Mouse (Mus musculus) thymus, postnatal 25 days (tissue): ENCODE results near the gene Osbpl10.

Source experiments
- DNase-seq: peaks from one replicate; pipeline ENCODE4 v3.0.0; 2022

Osbpl10 gene

DNA sequence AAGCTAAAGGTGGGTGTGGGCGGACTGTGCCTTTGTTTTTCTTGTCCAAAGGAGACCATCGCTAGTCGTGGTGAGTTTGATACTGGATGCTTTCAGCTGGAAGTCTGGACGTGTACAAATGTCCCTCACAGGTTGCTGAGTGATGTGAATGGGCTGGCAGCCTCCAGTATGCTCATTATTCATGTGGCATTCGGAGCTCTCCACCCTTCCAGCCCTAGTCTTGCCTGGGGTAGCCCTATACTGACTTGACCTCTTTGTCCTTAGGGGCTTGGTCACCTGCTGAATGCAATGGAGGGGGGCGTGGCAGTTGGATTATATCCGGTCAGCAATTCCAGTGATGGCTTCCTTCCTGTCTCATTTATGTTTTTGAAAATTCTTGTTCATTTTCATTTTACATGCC is 56.4 kb downstream of the Osbpl10 start:
- DNase-seq: no peak

DNA sequence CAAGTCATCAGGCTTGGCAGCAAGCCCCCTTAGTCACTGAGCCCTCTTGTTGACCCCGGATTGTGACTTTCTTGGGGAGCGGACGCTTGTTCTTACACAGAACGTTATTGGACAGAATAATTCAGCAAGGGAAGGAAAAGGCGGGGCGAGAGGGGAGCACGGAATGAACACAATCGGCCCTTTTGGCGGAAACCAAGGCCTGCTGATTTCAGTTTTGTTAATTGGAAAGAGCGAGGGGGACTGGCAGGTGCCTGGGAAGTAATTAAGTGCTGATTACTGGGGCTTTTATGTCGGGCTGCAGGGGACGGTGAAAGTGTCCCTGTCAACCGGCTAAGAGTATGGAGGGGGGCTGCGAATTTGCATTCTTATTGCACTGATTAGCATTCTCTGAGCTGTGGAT is 59.8 kb downstream of the Osbpl10 start:
- DNase-seq: no peak

DNA sequence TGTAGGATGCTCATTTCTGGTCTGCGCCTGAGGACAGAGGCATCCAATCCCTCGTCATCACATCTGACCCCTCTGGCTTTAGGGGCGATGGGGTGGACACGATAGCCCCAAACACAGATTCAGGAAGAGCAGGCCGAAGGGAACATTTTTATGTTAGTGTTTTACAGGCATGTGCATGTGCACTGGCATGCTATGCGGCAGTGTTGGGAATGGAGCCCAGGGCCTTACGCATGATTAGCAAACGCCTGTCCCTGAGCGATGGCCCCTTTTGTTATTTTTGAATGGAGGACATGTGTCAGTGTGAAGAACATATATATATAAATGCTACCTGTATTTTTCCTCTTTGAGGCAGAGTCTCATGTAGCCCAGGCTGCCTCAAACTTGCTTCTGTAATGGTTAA is 60.3 kb downstream of the Osbpl10 start:
- DNase-seq: no peak

DNA sequence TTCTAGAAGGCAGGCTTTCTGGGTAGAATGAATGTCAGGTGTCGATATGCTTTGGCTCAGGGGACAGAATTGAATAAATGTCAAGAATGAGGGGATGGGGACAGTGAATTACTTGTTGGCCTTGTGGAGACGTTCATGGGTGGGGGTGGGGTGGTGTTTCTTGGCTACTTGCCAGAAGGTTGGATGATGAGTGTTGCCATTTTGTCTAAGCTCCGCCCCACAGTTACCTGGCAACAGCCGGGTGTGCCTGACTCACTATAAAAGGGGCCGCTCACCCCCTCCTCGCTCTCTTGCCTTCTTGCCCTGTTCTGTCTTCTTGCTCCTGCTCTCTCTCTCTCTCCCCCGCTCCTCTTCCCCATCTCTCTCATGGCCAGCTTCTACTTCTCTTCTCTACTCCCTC is 60.9 kb downstream of the Osbpl10 start:
- DNase-seq: no peak

DNA sequence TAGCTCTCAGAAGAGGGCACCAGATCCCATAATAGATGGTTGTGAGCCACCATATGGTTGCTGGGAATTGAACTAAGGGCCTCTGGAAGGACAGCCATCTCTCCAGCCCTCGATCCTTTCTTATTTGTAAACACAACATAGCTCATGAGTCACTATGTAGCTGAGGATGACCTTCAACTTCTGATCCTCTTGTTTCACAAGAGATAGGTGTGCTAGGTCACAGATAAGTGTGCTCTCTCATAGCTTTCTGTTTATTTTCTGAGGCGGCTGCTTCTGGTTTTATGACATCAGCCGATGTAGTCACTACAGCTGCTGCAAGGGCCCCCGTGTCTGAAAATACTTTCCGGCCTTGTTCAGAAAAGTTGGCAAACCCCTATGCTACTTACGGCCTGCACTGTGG is 64.2 kb downstream of the Osbpl10 start:
- DNase-seq: no peak

DNA sequence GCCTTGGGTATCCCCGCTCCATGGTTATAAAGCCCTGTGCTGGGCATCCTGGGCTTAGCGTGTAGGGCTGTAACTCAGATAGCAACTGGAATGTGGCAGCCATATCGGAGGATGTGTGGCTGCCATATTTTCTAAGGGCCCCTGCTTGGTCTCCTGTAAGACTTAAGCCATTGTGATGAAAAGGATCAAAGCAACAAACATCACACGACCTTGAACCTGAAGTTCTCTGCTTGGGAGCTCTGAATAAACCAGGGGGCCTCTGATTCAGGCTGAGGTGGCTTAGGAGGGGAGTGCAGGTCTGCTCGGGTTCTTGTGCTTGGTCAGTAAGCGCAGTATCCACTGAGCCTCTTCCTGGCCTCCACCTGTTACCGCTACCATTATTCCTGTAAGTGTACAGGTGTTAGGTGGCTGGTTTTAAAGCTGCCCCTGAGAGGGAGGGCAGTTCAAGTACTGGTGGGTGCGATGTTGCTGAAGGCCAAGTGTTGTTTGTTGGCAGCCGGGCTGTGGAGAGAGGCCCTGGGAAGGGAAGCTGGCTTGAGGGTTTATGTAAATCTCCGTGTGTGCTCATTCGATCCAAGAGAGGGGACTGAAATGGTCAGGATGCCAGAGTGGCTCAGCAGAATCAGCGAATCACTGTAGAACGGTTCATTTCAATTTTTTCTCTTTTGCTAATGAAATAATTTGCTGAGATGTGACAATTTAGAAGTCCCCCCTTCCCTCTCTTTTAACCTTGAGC is 64.8 kb downstream of the Osbpl10 start:
- DNase-seq: no peak

DNA sequence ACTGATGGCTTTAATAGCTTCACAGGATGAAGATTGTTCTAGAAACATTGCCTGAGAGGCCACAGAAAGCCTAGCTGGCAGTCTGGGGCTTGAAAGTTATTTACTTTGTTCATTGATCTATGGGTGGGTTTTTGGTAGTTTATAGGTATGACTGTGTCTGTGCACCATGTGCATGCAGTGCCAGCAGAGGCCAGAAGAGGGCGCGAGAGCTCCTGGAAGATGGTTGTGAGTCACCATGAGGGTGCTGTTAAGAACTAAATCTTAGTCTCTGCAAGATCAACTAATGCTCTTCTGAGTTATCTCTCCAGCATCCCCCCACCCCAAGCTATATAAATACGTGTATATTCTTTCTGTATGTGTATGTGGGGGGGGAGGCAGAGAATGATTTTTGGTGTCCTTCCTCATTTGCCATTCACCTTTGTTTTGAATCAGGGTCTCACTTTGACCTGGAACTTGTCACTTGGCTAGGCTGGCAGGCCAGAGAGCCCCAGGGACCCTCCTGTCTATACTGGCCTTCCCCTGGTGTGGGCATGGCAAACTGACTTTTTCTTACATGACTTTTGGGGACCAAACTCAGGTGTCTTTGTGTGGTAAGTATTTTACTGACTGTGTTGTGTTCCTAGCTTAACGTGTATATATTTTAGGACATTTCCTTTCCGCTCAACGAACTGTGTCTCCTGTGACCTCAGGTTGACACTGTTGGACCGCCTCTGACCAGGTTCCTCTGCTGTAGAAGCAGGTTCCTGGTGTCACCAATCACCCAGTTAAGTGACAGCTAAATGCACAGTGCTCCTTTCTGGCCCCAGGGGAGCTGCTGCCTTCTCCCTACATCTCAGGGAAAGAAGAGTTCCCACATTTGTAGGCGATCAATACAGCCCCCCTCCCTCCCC is 65.8 kb downstream of the Osbpl10 start:
- peak; percentile 11 for DNase-seq

DNA sequence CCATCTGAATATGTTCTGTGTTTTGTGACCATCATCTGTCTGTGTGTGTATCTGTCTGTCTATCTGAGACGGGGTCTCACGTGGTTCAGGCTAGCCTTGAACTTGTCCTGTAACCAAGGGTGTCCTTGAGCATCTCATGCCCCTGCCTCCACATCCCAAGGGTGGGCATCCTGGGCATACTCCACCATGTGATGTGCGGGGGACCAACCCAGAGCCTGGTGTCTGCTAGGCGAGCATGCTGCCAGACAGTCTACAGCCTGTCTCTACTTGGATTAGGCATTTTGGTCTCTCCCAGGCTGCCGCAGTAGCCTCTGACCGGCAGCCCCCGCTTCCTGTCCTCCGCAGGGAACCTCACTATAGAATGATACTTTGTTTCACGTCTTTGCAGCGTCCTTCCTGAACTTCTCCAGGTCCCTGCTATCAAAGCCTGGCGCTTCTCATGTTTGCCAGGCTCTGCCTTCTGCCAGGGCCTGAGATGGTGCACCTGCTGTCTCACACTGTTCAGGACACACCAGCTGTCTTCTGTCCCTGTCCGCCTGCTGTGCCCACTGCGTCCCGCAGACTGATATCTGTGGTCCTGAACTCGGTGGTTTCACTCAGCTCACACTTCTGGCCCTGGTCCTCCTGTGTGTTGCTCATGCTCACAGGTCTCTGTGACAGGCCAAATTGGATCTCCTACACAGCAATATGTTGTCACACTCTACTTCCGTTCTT is 66.9 kb downstream of the Osbpl10 start:
- DNase-seq: no peak

DNA sequence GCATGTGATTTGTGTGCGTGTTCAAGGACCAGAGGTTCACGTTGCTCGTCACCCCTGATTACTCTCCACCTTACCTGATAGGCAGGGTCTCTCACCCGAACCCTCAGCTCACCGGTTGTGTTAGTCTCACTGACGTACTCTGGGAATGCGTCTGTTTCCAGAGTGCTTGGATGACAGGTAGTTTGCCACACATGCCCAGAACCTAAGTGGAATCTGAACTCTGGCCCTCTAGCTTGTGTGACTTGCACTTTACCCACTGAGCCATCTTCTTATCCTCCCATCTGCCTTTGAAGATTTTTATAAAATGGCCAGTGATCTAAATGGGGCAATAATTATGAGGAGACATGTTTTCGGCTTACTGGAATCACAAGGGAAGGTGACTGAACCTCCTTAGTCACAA is 68.3 kb downstream of the Osbpl10 start:
- no peak for DNase-seq

DNA sequence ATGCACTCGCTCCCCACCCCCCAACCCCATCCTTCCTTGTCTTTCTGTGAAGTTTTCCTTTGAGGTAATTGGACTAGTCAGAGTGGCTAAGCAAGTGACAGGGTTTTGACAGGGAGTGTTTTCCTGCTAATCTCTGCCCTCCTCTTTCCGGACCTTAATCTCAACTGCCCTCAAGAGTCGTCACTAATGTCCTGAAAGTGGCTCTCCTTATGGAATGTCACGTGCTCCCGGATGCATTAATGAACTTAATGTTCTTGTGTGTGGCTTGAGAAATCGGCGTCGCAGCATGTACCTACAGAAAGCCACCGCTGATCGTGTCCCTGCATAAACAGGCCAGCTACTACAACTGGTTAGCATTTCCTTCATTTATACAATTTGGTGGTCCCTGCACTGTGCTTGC is 70.0 kb downstream of the Osbpl10 start:
- DNase-seq: no peak

DNA sequence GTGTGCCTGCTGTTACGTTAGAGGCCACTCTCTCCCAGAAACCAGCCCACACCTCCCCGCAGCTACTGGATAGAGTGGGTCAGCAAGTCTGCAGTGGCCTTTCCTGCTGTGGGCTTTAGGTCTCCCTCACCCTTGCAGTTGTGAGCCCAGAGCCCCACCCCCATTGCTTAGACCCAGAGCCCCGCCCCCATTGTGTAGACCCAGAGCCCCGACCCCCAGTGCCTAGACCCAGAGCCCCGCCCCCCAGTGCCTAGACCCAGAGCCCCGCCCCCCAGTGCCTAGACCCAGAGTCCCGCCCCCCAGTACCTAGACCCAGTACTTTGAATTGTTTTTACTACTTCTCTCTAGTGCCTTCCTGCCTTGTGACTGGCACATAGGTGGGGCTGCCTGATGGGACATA is 70.5 kb downstream of the Osbpl10 start:
- no peak for DNase-seq

DNA sequence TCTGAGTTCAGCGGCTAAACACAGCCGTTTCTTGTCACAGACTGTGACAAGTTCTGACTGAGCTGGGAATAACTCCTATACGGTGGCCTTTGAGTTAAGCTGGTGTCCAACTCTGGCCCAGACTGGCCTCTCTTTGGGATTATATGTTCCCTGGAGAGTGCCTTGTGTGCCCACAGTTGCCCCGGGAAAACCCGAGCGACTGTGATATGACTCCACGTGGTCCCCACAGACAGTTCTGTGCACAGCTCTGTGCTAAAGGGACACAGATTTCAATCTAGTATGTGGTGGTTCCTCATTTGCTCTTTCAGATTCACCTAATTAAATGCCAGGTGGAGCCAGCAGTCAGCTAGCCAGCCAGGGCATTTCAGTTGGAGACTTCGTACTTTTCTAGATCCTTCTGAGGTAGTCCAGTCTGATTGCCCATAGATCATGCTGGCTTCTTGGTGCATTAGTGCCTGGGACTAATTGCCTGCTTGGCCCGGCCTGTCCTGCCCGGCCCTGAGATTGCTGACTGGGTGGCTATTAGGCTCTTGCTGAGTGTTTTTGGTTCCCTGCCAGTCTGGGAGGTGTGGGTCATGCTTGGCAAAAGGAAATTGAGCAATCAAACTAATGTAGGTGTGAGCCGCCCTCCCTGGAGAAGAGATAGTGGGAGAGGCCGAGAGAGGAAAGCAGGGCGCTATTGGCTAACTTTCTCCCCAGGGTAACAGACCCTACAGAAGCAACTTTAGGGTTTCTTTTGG is 71.8 kb downstream of the Osbpl10 start:
- no peak for DNase-seq

DNA sequence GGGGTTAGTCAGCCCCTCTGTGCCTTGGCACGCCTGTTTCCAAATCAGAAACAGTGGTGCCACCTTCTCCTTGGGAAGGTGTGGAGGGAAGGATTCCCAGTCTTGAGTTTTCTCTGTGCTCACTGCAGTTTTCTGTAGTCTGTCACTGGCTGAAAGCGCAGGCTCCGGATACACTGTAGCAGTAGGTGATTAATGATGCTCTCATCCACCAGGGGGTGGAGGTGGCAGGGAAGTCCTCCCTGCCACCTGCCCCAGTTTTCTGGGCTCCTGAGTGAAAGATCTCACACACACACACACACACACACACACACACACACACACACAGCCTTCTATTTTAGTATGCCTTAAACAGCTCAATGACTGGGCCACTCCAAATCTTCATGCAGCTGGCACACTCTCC is 73.6 kb downstream of the Osbpl10 start:
- no peak for DNase-seq

DNA sequence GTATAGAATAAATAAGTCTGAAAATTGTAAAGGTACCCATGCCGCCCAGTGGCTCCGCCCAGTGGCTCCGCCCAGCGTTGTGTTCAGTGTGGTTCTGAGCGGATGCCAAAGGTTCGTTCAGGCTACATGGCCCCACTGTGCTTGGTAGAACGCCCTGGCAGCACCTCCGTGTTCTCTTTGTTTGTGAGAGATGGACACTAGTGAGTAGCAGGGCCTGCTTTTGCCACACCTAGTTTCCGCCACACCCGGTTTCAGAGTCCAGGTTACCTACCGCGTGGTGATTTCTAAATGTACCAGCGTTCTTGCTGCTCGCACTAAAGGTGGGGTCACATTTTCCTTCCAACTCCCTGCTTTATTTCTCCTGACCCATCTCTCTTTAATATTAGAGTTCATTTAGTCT is 75.4 kb downstream of the Osbpl10 start:
- no peak for DNase-seq

DNA sequence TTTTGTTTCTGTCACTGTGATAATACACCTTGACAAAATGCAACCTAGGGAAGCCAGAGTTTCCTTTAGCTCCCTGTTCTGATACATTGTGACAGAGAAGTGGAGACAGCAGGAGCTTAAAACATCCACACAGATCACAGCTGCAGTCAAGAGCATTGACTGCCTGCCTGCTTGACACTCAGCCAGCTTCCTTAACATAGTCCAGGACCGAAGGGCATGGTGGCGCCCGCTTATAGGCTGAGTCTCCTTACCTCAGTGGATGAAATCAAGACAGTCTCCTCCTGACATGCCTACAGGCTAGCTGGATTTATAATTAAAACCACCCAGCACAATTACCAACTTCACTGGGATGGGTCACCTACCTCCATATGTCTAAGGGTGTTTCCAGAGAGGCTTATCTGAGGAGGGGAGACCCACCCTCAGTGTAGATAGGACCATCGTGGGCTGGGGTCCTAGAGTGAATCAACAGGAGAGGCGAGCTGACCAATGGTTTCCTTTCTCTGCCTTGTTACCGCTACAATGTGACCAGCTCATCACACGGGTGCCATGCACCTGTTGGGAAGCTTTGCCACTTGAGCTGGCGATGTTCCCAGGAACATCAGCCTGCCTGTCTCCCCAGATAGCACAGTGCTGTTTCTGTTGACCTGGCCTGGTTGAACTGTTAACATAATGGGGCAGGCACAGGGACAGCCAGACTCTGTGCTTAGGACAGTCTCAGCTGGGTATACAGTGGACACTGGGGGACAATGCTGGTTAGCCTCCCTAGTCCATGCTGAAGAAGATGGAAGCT is 76.9 kb downstream of the Osbpl10 start:
- no peak for DNase-seq

DNA sequence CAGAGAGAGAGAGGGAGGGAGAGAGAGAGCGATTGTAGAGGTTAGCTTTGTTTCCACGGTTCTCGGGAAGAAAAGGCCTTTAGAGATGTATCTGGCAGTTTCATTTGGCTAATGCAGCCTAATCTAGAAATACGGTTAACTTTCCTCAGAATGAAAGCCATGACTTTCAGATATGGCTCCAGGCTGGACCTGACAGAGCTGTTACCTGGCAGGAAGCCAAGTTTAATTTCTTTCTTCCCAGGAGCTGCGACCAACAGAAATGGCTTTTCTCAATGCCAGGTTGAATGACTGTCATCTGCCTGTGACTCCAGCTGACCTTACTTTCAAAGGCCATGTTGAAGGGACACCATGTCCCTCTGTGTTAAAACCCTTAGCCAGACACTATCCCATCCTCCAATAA is 80.4 kb downstream of the Osbpl10 start:
- no peak for DNase-seq

DNA sequence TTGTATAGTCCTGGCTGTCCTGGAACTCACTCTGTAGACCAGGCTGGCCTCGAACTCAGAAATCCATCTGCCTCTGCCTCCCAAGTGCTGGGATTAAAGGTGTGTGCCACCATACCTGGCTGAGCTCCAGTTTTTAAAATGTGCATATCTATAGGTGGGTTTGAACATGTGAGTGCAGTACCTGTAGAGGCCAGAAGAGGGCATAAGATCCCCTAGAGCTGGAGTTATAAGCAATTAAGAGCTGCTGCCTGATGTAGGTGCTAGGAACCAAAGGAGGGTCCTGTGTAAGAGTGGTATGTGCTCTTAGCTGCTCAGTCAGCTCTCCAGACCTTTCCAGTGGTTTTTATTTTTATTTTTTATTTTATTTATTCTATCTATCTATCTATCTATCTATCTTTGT is 86.5 kb downstream of the Osbpl10 start:
- no peak for DNase-seq

DNA sequence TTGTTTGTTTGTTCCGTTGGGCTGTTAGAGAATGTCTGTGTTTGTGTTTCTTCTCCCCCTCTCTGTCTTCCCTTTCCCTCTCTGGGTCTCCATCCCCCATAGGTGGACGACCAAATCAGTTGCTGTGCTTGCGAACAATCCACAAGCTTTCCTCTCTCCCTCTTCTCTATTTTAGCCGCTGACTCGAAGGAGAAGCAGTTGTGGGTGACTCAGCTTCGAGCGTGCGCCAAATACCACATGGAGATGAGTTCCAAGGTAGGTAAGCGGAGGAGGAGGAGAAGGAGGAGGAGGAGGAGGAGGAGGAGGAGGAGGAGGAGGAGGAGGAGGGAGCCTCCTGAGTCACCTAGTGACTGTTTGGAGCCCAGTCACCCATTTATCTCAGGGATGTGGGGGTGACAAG is 88.7 kb downstream of the Osbpl10 start:
- no peak for DNase-seq

DNA sequence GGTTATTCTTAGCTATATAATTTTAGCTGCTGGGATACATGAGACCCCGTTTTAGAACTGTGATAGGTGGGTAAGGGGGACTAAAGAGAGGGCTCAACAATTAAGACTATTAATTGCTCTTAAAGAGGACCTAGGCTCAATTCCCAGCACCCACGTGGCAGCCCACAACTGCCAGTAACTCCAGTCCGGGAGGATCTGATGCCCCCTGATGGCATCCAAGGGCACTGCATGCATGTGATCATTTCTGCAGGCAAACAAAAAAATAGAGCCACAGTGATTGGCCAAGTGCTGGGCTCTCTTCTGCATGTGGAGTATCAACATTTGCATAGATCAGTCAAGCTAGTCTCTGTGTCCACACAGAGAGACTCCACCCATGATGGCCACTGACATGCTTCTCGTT is 96.8 kb downstream of the Osbpl10 start:
- no peak for DNase-seq

DNA sequence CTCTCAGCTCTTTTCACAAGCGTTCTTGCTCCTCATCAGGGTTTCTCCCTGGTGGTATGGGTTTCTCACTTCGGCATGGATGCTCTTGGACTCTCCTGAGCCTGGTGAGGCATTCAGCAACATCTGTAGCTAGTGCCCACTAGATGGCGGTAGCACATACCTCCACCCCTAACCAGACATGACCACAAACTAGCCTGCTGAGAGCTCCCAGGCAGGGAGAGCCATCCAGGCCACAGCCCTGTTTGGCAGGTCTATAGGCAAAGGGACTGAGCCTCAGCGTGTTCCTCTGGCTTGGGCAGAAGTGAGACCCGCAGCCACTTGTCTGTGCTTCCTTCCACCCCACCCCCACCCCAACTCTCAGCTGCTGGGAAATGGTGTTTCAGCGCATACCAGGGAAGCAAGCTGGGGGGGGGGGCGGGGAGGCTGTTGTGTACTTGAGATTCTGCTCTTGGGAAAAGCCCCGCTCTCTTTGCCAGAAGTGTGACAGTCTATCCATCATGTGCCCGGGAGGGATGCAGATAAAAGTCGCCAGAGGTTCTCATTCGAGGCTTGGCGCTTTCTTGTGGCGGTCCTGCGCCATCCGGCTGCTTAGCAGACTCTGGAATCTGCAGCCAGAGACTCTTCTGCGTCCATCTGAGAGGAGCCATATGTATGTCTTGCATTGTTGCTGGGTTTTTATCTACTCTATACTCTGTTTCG is 110.1 kb downstream of the Osbpl10 start:
- peak; percentile 35 for DNase-seq

DNA sequence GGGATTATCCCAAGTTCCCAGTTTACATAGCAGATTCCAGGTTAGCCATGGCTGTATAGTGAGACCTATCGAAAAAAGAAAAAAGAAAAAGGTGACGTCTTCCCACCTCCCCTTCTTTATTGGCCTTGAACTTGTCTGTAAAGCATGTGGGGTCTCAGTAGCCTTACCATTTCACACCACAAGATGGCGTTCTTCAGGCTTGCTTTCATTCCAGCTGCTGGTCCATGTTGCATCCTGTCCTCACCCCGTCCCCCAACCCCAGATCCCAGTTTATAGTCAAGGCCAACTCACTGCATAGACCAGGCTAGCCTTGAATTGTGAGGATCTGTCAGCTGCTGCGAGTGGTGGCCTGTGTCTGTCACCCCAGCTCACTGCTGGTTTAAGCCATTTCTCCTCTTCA is 111.3 kb downstream of the Osbpl10 start:
- DNase-seq: no peak

DNA sequence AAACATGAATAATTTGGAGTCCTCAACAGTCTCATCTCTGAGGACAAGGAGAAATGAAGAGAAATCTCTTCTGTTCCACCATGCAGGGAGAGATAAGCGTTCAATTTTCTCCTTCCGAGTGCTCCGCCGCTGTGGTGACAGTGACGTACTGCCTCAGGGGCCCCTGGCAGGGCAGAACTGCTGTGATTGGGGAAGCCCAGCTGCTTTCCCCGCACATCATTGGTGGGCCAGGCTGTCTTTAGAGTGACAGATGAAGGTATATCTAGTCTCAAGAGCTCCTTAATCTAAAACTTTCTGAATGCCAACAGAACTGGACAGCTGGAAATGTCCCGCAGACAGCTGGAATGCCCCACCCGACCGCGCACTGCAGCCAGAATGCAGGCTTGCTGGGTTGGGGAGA is 118.1 kb downstream of the Osbpl10 start:
- no peak for DNase-seq
